Mouse (Mus musculus): ENCODE results near the gene Mrpl58. TPM values are rescaled to one million over a fixed set of nuclear protein-coding genes. Genes with fewer than 3 reads are reported as not detected.
A peak's percentile ranks its signal among the peaks of the same experiment; 100 is the strongest.
"Not testable (repeated sequence)": the region's sequence is repeated elsewhere in the genome, so short reads cannot be mapped to it uniquely, and the experiment has no call there.

The Mrpl58 gene
- total RNA-seq, 2 experiments from 2014 or later = 90.3 to 95.5 TPM

GRCm38 (mm10) chr11:115381743-115382539 is 21.6 kb upstream of the Mrpl58 start, which contains the start of gene Cdr2l:
TSS of gene Cdr2l (plus strand) at chr11:115381916.
- DNase-seq (ENCODE audit: low spot score) = peak; percentile 91

- DNase-seq (ENCODE audit: low spot score) = no peak
Observed at GRCm38 (mm10) chr11:115382891-115383290, 20.7 kb upstream of the Mrpl58 start.

DNA sequence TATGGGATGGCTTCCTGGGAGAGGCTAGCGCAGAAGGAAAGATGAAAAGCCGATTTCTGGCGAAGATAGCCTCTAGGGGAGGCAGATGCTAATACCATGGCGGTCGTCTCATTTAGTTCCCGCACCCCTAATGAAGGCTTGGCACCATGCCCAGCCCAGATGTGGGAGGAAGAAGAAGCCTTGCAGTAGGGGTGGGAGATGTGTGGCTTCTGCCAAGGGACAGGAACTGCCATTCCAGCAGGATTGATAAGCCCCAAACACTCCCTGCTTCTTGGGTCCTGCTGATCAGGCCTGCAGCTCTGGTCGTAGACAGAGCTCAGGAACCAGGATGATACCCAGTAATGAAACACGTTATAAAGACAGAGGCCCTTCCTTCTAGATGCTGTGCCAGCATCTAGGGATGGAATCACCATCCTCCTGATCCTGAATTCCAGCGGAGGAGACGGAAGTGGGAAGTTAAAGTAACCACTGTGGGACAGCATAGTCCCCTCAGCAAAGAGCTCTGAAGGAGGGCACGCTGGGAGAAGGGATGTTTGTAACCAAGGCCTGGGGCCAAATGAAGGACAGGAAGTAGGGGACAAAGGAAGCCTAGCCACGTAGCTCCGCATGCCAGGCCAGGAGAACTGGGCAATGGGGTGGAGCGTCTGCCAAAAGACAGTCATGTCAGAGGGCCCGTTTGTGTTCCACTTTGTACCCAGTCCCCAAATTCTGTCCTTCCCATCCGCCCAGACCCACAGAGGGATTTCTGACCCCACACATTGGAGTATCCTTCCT is 19.7 kb upstream of the Mrpl58 start:
- DNase-seq (ENCODE audit: low spot score) = no peak

DNA sequence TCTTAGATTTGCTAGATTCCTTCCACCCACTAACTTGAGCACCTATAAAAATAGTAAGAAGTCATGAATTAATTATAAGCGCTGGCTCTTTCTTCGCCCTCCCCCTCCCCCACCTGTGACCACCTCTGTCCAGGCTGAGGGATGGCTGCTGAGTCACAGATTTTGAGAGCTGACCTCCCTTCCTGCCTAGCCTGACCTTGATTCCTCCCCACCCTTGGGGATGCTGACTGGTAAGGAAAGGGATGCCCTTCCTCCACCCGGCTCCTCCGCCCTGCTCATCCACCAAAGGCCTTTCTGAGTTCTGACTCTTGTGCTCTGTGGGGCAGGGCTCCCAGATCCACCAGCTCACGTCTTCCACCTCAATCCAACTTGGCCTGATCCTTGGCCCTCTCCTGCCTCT is 19.0 kb upstream of the Mrpl58 start:
- DNase-seq (ENCODE audit: low spot score) = no peak

- not testable (repeated sequence) for DNase-seq (ENCODE audit: low spot score)
Observed at GRCm38 (mm10) chr11:115386859-115387258, 16.7 kb upstream of the Mrpl58 start.

DNA sequence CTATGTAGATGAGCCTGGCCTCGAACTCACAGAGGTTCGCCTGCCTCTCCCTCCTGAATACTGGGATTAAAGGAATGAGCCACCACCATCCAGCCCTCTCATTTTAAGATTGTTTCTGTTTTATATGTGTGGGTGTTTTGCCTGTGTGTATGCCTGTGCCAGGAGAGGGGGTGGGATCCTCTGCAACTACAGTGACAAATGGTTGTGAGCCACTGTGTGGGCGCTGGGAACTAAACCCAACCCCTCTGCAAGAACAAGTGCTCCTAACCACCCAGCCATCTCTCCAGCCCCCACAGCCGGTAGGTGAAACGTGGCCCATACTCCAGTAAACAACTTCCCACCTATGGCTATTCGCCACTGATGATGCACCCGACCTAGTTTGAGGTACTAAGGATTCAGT is 12.2 kb upstream of the Mrpl58 start:
- no peak for DNase-seq (ENCODE audit: low spot score)

DNA sequence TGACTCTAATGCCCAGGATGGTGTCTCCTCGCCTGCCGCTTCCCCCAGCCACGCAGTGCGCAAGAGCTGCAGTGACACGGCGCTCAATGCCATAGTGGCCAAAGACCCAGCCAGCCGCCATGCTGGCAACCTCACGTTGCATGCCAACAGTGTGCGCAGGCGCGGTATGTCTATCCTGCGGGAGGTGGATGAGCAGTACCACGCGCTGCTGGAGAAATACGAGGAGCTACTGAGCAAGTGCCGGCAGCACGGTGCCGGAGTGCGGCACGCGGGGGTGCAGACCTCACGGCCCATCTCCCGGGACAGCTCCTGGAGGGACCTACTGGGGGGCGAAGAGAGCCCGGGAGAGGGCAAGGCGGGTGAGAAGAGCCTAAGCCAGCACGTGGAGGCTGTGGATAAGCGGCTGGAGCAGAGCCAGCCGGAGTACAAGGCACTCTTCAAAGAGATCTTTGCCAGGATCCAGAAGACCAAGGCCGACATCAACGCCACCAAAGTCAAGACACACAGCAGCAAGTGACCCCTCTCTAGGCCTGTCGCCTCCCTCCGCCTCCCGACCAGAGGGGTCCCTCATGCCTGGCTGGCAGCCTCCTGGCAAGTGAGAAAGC is 9.7 kb upstream of the Mrpl58 start:
- DNase-seq (ENCODE audit: low spot score) = no peak

GRCm38 (mm10) chr11:115398085-115398484 is 5.5 kb upstream of the Mrpl58 start:
- no peak for DNase-seq (ENCODE audit: low spot score)

DNA sequence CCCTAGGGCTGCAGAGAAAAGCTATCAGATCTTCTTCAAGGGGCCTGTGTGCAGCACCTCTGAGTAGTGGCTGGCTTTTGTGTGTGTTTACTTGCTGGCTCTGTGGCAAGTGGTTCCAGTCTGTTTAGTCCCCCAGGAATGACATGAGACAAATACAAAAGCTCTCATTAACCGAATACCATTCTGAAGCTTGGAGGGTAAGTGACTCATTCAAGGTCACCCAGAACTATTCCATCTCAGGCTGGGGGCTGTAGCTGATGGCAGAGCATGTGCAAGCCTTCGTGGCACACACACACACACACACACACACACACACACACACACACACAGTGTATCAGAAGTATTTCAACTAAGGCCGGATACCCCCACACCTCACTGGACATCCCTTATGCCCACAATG is 3.4 kb upstream of the Mrpl58 start:
- DNase-seq (ENCODE audit: low spot score) = no peak

- DNase-seq (ENCODE audit: low spot score) = no peak
Observed at GRCm38 (mm10) chr11:115400630-115401391, 2.7 kb upstream of the Mrpl58 start.

DNA sequence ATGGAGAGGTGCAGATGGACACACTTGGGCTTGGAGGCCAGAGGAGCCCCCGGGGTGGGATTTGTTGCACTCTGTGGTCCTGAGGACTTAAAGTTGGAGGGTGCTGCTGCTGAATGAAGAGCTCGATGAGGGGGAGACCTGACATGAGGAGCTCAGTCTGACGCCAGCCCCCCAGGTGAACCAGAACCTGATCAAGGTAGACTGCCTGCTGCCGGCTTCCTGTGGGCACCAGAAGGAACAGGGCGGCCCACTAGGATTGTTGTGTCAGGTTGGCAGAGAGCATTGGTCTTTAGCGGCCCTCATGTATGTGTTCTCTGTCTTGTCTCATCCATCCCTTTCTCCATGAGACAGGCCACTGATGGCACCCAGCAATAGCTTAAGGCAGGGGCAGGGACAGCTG is 2.2 kb downstream of the Mrpl58 start:
- no peak for DNase-seq (ENCODE audit: low spot score)

DNA sequence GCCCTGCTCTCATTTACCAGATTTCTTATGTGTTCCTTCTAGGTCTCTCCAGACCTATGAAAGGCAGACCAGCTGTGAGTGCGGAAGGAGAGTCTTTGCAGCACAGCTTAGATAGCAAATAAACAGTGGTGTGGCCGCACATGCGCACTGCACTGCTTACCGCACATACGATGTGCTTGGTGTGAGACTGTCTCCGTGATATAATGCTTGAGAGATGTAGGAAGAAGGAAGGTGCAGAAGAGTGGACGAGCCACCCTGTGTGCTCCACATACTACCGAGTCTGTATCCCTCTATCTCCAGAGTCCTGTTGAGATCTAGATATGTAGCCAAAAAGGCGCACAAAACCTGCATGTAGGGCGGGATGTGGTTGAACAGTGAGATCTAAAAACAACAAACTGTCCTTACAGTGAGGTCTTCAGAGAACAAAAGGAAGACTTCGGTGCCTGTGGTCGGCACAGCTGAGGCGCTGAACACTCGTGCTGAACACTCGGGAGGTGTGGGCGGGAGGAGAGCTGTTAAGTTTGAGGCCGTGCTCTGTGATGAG is 3.4 kb downstream of the Mrpl58 start:
- no peak for DNase-seq (ENCODE audit: low spot score)

- no peak for DNase-seq (ENCODE audit: low spot score)
Observed at GRCm38 (mm10) chr11:115408266-115408920, 4.8 kb downstream of the Mrpl58 start.

DNA sequence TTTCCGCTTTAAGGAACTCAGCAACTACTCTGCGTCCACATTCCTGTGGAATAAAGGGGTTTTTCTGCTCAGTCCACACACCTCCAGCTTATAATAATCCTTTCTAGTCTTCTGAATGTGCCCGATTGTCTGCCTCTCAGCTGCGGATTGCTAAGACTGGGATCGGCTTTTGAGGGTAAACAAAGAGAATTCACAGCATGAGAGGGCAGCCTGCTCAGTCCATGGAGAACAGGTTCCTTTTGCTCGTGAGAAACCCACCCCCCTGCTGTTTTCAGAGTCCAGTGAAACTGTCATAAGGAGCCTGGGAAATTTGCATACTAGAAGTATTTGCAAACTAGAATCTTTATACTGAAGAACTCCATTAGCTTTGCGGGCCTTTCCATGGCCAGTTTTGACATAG is 6.0 kb downstream of the Mrpl58 start:
- no peak for DNase-seq (ENCODE audit: low spot score)

DNA sequence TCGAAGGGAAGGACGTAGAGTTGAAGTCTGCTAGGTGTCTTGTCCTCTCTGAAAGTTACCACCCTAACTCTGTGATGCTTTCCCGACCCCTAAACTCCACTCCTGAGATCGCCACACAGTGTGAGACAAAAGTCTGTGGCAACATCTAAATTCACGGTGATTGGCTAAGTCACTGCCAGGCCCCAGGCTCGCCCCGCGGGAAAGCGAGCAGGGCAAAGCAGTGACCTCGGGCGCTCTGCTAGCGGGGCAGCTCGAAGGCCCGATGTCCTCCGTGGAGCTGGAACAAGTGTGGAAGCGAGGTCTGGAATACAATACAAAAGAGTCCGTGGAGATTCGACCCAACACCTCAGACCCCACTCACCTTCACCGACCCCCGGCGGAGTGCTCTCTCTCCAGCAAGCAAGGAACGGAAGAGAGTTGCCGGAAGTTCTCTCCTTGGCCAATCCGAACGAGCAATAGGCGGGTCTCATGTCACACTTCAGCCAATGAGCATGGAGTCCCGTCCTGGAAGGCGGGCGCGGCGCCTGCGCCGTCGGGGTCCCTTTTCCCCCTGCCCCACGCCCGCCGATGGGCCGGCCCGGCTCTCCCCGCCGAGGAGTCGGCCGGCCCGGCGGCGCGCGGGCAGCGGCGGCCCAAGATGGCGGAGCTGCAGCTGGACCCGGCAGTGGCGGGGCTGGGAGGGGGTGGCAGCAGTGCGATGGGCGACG is 16.1 kb downstream of the Mrpl58 start, which contains the start of the genes Atp5h and Kctd2:
TSS of gene Atp5h (minus strand) at position 432 of the 707 bp plus-strand sequence.
TSS of gene Kctd2 (plus strand) at position 598 of the 707 bp plus-strand sequence.
- DNase-seq (ENCODE audit: low spot score) = peak; percentile 96

DNA sequence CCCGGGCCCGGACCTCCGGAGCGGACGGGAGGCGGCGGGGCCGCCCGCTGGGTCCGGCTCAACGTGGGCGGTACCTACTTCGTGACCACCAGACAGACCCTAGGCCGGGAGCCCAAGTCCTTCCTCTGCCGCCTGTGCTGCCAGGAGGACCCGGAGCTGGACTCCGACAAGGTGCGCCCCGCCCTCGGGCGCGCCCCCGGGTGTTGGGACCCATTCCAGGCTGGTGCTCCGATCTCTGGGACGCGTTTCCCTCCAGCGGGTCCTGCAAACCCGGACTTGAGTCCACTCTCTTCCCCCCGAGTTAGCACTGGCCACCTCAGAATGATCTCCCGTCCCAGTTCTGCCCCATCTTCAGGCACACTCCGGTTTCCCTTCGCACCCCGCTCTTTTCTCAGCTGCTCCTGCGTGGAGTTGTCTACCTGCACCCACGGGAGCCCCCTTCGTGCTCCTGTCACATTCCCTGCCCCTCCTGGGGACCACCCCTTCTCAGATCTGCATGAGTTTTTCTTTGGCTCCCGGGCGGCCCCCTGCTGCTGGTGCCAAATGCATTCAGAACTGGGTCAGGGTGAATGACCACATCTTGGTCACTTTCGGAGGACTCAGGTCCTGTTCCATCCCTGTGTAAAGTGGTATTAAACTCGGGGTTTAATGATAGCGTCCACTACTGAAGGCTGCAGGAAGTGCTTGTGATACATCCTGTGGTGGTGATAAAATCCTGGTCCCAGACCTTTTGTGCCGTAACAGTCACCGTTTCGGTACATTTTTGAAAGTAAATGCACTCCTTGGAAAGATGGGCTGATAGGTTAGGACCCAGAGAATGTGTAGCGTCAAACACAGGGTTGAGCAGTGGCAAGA is 17.0 kb downstream of the Mrpl58 start:
- DNase-seq (ENCODE audit: low spot score) = peak; percentile 56

GRCm38 (mm10) chr11:115421328-115421727 is 17.8 kb downstream of the Mrpl58 start:
- DNase-seq (ENCODE audit: low spot score) = no peak

DNA sequence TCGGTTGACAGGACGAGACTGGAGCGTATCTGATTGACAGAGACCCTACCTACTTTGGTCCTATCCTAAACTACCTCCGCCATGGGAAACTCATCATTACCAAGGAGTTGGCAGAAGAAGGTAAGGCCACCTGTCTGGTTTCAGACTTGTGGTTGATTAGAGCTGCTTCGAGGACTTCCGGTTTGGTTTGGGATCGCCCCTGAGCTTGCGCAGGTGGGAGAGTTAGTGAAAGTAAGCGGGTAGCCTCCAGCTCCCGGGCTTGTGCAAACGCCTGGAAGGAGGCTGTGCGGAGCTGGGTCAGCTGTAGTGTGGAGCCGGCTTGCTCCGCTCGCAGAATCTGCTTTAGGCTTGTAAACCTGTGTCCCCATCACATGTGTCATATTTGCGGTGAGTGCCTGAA is 18.4 kb downstream of the Mrpl58 start:
- no peak for DNase-seq (ENCODE audit: low spot score)

DNA sequence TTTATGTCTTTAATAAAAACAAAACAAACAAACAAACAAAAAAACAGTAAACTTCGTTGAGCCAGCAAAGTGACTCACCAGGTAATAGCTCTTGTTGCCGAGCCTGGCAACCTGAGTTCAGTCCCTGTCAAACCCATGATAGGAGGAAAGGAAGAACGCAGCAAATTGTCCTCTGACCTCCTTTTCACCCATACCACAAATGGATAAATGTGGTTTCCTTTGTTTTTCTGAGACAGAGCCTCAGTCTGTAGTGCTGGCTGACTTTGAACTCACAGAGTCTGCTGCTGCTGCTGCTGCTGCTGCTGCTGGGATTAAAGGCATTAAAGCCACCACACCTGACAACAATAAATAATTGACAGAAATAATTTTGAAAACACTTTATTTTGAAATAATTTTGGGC is 19.5 kb downstream of the Mrpl58 start:
- no peak for DNase-seq (ENCODE audit: low spot score)
